Mouse (Mus musculus): Measurements from ENCODE around the gene Nek11. TPM values are rescaled to one million over a fixed set of nuclear protein-coding genes. Genes with fewer than 3 reads are reported as not detected.
A peak's percentile ranks its signal among the peaks of the same experiment; 100 is the strongest.

The Nek11 gene
- total and polyA plus RNA-seq, 3 experiments, result 0.25 TPM; not detected in 2

GRCm38 (mm10) chr9:105182392-105182791 lies 212.9 kb downstream of the Nek11 start:
- no peak overlapping the region for H3K9ac ChIP-seq (ENCODE audit: low read depth, low read length)
- no peaks in the 10 kb centered on the region for H3K4me1 ChIP-seq (ENCODE audit: control insufficient read depth, insufficient read depth, low read length)
- no peaks in the 10 kb centered on the region for H3K79me2 ChIP-seq (replicated peaks; ENCODE audit: control insufficient read depth, insufficient read depth, low read length)
- TF ChIP-seq EP300 (IDR thresholded peaks at IDR 0.05; ENCODE audit: insufficient read depth, low read depth, low read length), result no peak
- no peak for TF ChIP-seq CTCF (IDR thresholded peaks at IDR 0.05)
- TF ChIP-seq POLR2A (IDR thresholded peaks at IDR 0.05; ENCODE audit: insufficient read depth, low read depth, low read length), result no peak
- WGBS, result 74% methylated on average over 3 of the region's 3 CpGs
- DNase-seq, result no peak
- no peak overlapping the region for H3K27ac ChIP-seq
- no peaks in the 10 kb centered on the region for H3K27me3 ChIP-seq (ENCODE audit: control insufficient read depth, insufficient read depth, low read length)
- intact Hi-C loops (cut with DNase I), result no loop called here
- no peak overlapping the region for H3K4me3 ChIP-seq
- H3K36me3 ChIP-seq (ENCODE audit: control insufficient read depth, insufficient read depth, low read length), result no peaks in the 10 kb centered on the region

GRCm38 (mm10) chr9:105144992-105145391 lies 250.3 kb downstream of the Nek11 start, which contains the start of gene 1700080E11Rik:
TSS of gene 1700080E11Rik (minus strand) at chr9:105145092.
- 69% methylated on average over 6 of the region's 6 CpGs for WGBS
- Histone ChIP-seq H3K9ac (ENCODE audit: low read depth, low read length) (no peak within 1 kb of the TSS), H3K79me2 (replicated peaks; ENCODE audit: control insufficient read depth, insufficient read depth, low read length) (no peaks in the 10 kb centered on the region), H3K4me3 (no peak within 1 kb of the TSS), H3K4me1 (ENCODE audit: control insufficient read depth, insufficient read depth, low read length) (no peaks in the 10 kb centered on the region), H3K27me3 (ENCODE audit: control insufficient read depth, insufficient read depth, low read length) (no peaks in the 10 kb centered on the region), H3K27ac (no peak within 1 kb of the TSS), H3K36me3 (ENCODE audit: control insufficient read depth, insufficient read depth, low read length) (no peaks in the 10 kb centered on the region)
- TF ChIP-seq CTCF (IDR thresholded peaks at IDR 0.05) (no peak), POLR2A (IDR thresholded peaks at IDR 0.05; ENCODE audit: insufficient read depth, low read depth, low read length) (no peak), EP300 (IDR thresholded peaks at IDR 0.05; ENCODE audit: insufficient read depth, low read depth, low read length) (no peak)
- DNase-seq, result no peak
- intact Hi-C loops (cut with DNase I), result no loop called here

- no peak overlapping the region for H3K4me3 ChIP-seq
- no peak overlapping the region for H3K9ac ChIP-seq (ENCODE audit: low read depth, low read length)
- H3K79me2 ChIP-seq (replicated peaks; ENCODE audit: control insufficient read depth, insufficient read depth, low read length), result no peaks in the 10 kb centered on the region
- H3K36me3 ChIP-seq (ENCODE audit: control insufficient read depth, insufficient read depth, low read length), result no peaks in the 10 kb centered on the region
- no peak for TF ChIP-seq CTCF (IDR thresholded peaks at IDR 0.05)
- TF ChIP-seq EP300 (IDR thresholded peaks at IDR 0.05; ENCODE audit: insufficient read depth, low read depth, low read length), result no peak
- no peak for TF ChIP-seq POLR2A (IDR thresholded peaks at IDR 0.05; ENCODE audit: insufficient read depth, low read depth, low read length)
- no peak for DNase-seq
- 53% methylated on average over 6 of the region's 6 CpGs for WGBS
- H3K4me1 ChIP-seq (ENCODE audit: control insufficient read depth, insufficient read depth, low read length), result no peaks in the 10 kb centered on the region
- intact Hi-C loops (cut with DNase I), result loop anchor here (10.0 kb wide), 2 partner anchors 256 to 356 kb away; partner anchors contain the start of genes Aste1 and Nek11
- H3K27me3 ChIP-seq (ENCODE audit: control insufficient read depth, insufficient read depth, low read length), result no peaks in the 10 kb centered on the region
- no peak overlapping the region for H3K27ac ChIP-seq
Measured at GRCm38 (mm10) chr9:105139204-105139603, 256.1 kb downstream of the Nek11 start.

GRCm38 (mm10) chr9:105136404-105136803 lies 258.9 kb downstream of the Nek11 start:
- Histone ChIP-seq H3K4me3 (no peak overlapping the region), H3K9ac (ENCODE audit: low read depth, low read length) (no peak overlapping the region), H3K27me3 (ENCODE audit: control insufficient read depth, insufficient read depth, low read length) (no peaks in the 10 kb centered on the region), H3K36me3 (ENCODE audit: control insufficient read depth, insufficient read depth, low read length) (no peaks in the 10 kb centered on the region), H3K4me1 (ENCODE audit: control insufficient read depth, insufficient read depth, low read length) (peaks cover 3% of the 10 kb centered on the region; the same call in 1 of the 2 replicates), H3K79me2 (replicated peaks; ENCODE audit: control insufficient read depth, insufficient read depth, low read length) (no peaks in the 10 kb centered on the region), H3K27ac (no peak overlapping the region)
- TF ChIP-seq CTCF (IDR thresholded peaks at IDR 0.05), result no peak
- no peak for TF ChIP-seq POLR2A (IDR thresholded peaks at IDR 0.05; ENCODE audit: insufficient read depth, low read depth, low read length)
- TF ChIP-seq EP300 (IDR thresholded peaks at IDR 0.05; ENCODE audit: insufficient read depth, low read depth, low read length), result no peak
- no peak for DNase-seq
- intact Hi-C loops (cut with DNase I), result loop anchor here (10.0 kb wide), 2 partner anchors 258 to 358 kb away; partner anchors contain the start of genes Aste1 and Nek11
- WGBS, result 55% methylated on average over 1 of the region's 1 CpGs

- TF ChIP-seq POLR2A (IDR thresholded peaks at IDR 0.05; ENCODE audit: insufficient read depth, low read depth, low read length) (no peak), CTCF (IDR thresholded peaks at IDR 0.05) (no peak), EP300 (IDR thresholded peaks at IDR 0.05; ENCODE audit: insufficient read depth, low read depth, low read length) (no peak)
- H3K79me2 ChIP-seq (replicated peaks; ENCODE audit: control insufficient read depth, insufficient read depth, low read length), result no peaks in the 10 kb centered on the region
- no peaks in the 10 kb centered on the region for H3K27me3 ChIP-seq (ENCODE audit: control insufficient read depth, insufficient read depth, low read length)
- 81% methylated on average over 5 of the region's 5 CpGs for WGBS
- H3K27ac ChIP-seq, result no peak overlapping the region
- H3K4me1 ChIP-seq (ENCODE audit: control insufficient read depth, insufficient read depth, low read length), result peaks cover 4% of the 10 kb centered on the region
- H3K4me3 ChIP-seq, result no peak overlapping the region
- H3K9ac ChIP-seq (ENCODE audit: low read depth, low read length), result no peak overlapping the region
- no peak for DNase-seq
- intact Hi-C loops (cut with DNase I), result loop anchor here (5.0 to 10.0 kb wide), 3 partner anchors 82 to 360 kb away; partner anchors contain the start of genes Aste1, Mrpl3 and Nek11
- H3K36me3 ChIP-seq (ENCODE audit: control insufficient read depth, insufficient read depth, low read length), result no peaks in the 10 kb centered on the region
Measured at GRCm38 (mm10) chr9:105134536-105134935, 260.8 kb downstream of the Nek11 start.

- Histone ChIP-seq H3K4me3 (peak overlapping the region; percentile 81), H3K27ac (peak overlapping the region; percentile 83), H3K36me3 (ENCODE audit: control insufficient read depth, insufficient read depth, low read length) (no peaks in the 10 kb centered on the region), H3K79me2 (replicated peaks; ENCODE audit: control insufficient read depth, insufficient read depth, low read length) (no peaks in the 10 kb centered on the region), H3K9ac (ENCODE audit: low read depth, low read length) (peak overlapping the region; percentile 14; the same call in 1 of the 2 replicates), H3K27me3 (ENCODE audit: control insufficient read depth, insufficient read depth, low read length) (no peaks in the 10 kb centered on the region), H3K4me1 (ENCODE audit: control insufficient read depth, insufficient read depth, low read length) (peaks cover 4% of the 10 kb centered on the region)
- WGBS, result 25% methylated on average over 5 of the region's 5 CpGs
- intact Hi-C loops (cut with DNase I), result loop anchor here (5.0 to 10.0 kb wide), 3 partner anchors 80 to 363 kb away; partner anchors contain the start of genes Aste1, Mrpl3 and Nek11
- TF ChIP-seq CTCF (IDR thresholded peaks at IDR 0.05) (no peak), POLR2A (IDR thresholded peaks at IDR 0.05; ENCODE audit: insufficient read depth, low read depth, low read length) (no peak), EP300 (IDR thresholded peaks at IDR 0.05; ENCODE audit: insufficient read depth, low read depth, low read length) (no peak)
- DNase-seq, result no peak
Measured at GRCm38 (mm10) chr9:105132002-105132367, 263.3 kb downstream of the Nek11 start.

Measured in heart, adult 2 months (tissue).